Mouse (Mus musculus): ENCODE measurements around the gene 4930558K02Rik. TPM values are rescaled to one million over a fixed set of nuclear protein-coding genes. Genes with fewer than 3 reads are reported as not detected.

The 4930558K02Rik gene
- polyA plus RNA-seq, 1 experiment from 2014 or later = not detected

Other genes starting within 250 kb of the 4930558K02Rik start
- not detected in 2 replicates for gene Fasl, start 191.1 kb downstream of the 4930558K02Rik start, polyA plus RNA-seq (2015; fragmentation: Nextera tagmentation; extraction: Ambion mirVana)
- 29.3 and 40.2 TPM in 2 replicates for gene Suco, start 103.0 kb downstream of the 4930558K02Rik start, polyA plus RNA-seq (2015; fragmentation: Nextera tagmentation; extraction: Ambion mirVana)
- 53.9 and 57.3 TPM in 2 replicates for gene Pigc, start 10.4 kb downstream of the 4930558K02Rik start, polyA plus RNA-seq (2015; fragmentation: Nextera tagmentation; extraction: Ambion mirVana)